Mouse (Mus musculus): ENCODE measurements around the gene Esrrg.

GRCm38 (mm10) chr1:187888142-187888541 lies 279.6 kb downstream of the Esrrg start:
- TF ChIP-seq CTCF (IDR thresholded peaks at IDR 0.05; ENCODE audit: borderline replicate concordance, control insufficient read depth, extremely low read depth, insufficient read depth, low read length, poor library complexity) (no peak), POLR2A (IDR thresholded peaks at IDR 0.05; ENCODE audit: control insufficient read depth, extremely low read depth, insufficient read depth, low read length, poor library complexity) (no peak)
